Mouse (Mus musculus) E14TG2a.4 (cell line): ENCODE measurements around the gene Gm20388.

ENCODE experiments used
- CTCF ChIP-seq: conservative IDR thresholded peaks from 2 replicates; pipeline ENCODE4 v1.5.1; 2014; ENCODE audit warnings: low read length
- NANOG ChIP-seq: IDR thresholded peaks from 2 replicates; pipeline ENCODE4 v1.6.1; 2014; ENCODE audit warnings: borderline replicate concordance, low read length, mixed read lengths
- POU5F1 ChIP-seq: IDR thresholded peaks from 2 replicates; pipeline ENCODE4 v1.6.1; 2014; ENCODE audit warnings: low read length, borderline replicate concordance

GRCm38 (mm10) chr8:121832061-121832460, 1921.4 kb downstream of the Gm20388 start:
- TF ChIP-seq CTCF (no peak), NANOG (no peak), POU5F1 (no peak)
